Mouse (Mus musculus): Measurements from ENCODE around the gene Ttc27. TPM values are rescaled to one million over a fixed set of nuclear protein-coding genes. Genes with fewer than 3 reads are reported as not detected.
"Not testable (repeated sequence)": the region's sequence is repeated elsewhere in the genome, so short reads cannot be mapped to it uniquely, and the experiment has no call there.

Gene Ttc27
- polyA plus RNA-seq, 1 experiment from 2014 or later = 8.7 TPM

DNA sequence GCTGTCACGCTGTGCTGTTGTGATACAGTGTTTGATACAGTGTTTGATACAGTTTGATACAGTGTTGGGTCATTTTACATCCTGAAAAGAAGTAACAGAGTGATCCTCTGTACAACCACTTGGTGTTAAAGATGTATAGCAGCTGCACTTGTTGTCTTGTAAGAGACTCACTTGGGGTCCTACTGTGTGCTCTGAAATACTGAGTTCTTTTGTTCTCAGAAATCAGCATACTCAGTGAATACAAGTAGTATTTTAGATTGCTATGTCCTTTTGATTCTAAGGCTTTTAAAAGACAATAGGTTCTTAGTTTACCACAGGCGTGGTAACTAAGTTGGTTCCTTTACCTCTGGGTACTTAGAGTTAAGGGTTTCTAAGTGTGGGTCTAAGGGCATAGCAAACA is 29.0 kb upstream of the Ttc27 start:
- Histone ChIP-seq H3K27ac (ENCODE audit: low read depth, low read length) (no peak overlapping the region), H3K36me3 (ENCODE audit: control insufficient read depth, insufficient read depth) (peaks cover 64% of the 10 kb centered on the region), H3K9ac (ENCODE audit: low read depth, low read length) (no peak overlapping the region), H3K4me1 (replicated peaks; ENCODE audit: control insufficient read depth, insufficient read depth, low read length) (no peaks in the 10 kb centered on the region), H3K9me3 (ENCODE audit: control insufficient read depth) (no peaks in the 10 kb centered on the region), H3K4me2 (replicated peaks; ENCODE audit: low read depth) (no peak overlapping the region), H3K4me3 (ENCODE audit: low read depth, low read length) (no peak overlapping the region), H3K27me3 (replicated peaks; ENCODE audit: control insufficient read depth, insufficient read depth, low read length) (no peaks in the 10 kb centered on the region)
- WGBS = 96% methylated on average over 2 of the region's 2 CpGs
- no peak for ATAC-seq
- no peak for TF ChIP-seq CTCF (IDR thresholded peaks at IDR 0.05; ENCODE audit: low read depth)

GRCm38 (mm10) chr17:74689406-74689805 is 28.1 kb upstream of the Ttc27 start:
- Histone ChIP-seq H3K27me3 (replicated peaks; ENCODE audit: control insufficient read depth, insufficient read depth, low read length) (no peaks in the 10 kb centered on the region), H3K27ac (ENCODE audit: low read depth, low read length) (no peak overlapping the region), H3K4me3 (ENCODE audit: low read depth, low read length) (no peak overlapping the region), H3K9ac (ENCODE audit: low read depth, low read length) (no peak overlapping the region), H3K4me2 (replicated peaks; ENCODE audit: low read depth) (no peak overlapping the region), H3K36me3 (ENCODE audit: control insufficient read depth, insufficient read depth) (peaks cover 64% of the 10 kb centered on the region), H3K9me3 (ENCODE audit: control insufficient read depth) (no peaks in the 10 kb centered on the region), H3K4me1 (replicated peaks; ENCODE audit: control insufficient read depth, insufficient read depth, low read length) (no peaks in the 10 kb centered on the region)
- TF ChIP-seq CTCF (IDR thresholded peaks at IDR 0.05; ENCODE audit: low read depth) = no peak
- 87% methylated on average over 4 of the region's 4 CpGs for WGBS
- ATAC-seq = no peak

- H3K9me3 ChIP-seq (ENCODE audit: control insufficient read depth); H3K4me1 ChIP-seq (replicated peaks; ENCODE audit: control insufficient read depth, insufficient read depth, low read length); H3K4me3 ChIP-seq (ENCODE audit: low read depth, low read length); H3K9ac ChIP-seq (ENCODE audit: low read depth, low read length); H3K27ac ChIP-seq (ENCODE audit: low read depth, low read length); H3K27me3 ChIP-seq (replicated peaks; ENCODE audit: control insufficient read depth, insufficient read depth, low read length); H3K4me2 ChIP-seq (replicated peaks; ENCODE audit: low read depth); ATAC-seq: not testable (repeated sequence)
- peaks cover 58% of the 10 kb centered on the region for H3K36me3 ChIP-seq (ENCODE audit: control insufficient read depth, insufficient read depth)
- 88% methylated on average over 2 of the region's 2 CpGs for WGBS
These were observed 15.9 kb upstream of the Ttc27 start for GRCm38 (mm10) chr17:74701661-74702060.

DNA sequence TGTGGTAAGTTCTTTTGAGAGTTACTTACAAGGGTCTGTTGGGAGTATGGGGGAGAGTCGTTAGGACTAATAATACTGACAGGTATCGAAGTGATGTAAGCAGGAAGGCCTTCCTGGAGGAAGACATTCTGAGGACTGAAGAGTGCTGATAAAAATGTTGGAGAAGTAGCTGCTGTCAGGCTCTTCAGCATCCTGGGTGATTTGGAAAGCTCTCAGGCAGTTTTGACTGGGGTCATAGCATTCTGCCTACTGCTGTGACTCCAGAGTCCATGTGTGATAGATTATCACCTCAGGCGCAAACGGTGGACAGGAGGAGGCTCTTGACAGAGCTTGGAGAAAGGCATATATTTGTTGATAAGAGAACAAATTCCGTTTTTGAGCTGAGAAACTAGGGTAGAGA is 12.1 kb upstream of the Ttc27 start:
- Histone ChIP-seq H3K4me2 (replicated peaks; ENCODE audit: low read depth) (no peak overlapping the region), H3K4me1 (replicated peaks; ENCODE audit: control insufficient read depth, insufficient read depth, low read length) (no peaks in the 10 kb centered on the region), H3K36me3 (ENCODE audit: control insufficient read depth, insufficient read depth) (peaks cover 24% of the 10 kb centered on the region), H3K27ac (ENCODE audit: low read depth, low read length) (no peak overlapping the region), H3K9ac (ENCODE audit: low read depth, low read length) (no peak overlapping the region), H3K4me3 (ENCODE audit: low read depth, low read length) (no peak overlapping the region), H3K9me3 (ENCODE audit: control insufficient read depth) (no peaks in the 10 kb centered on the region), H3K27me3 (replicated peaks; ENCODE audit: control insufficient read depth, insufficient read depth, low read length) (no peaks in the 10 kb centered on the region)
- 76% methylated on average over 5 of the region's 5 CpGs for WGBS
- TF ChIP-seq CTCF (IDR thresholded peaks at IDR 0.05; ENCODE audit: low read depth) = no peak
- ATAC-seq = no peak

- Histone ChIP-seq H3K36me3 (ENCODE audit: control insufficient read depth, insufficient read depth) (peaks cover 14% of the 10 kb centered on the region), H3K27me3 (replicated peaks; ENCODE audit: control insufficient read depth, insufficient read depth, low read length) (no peaks in the 10 kb centered on the region), H3K4me2 (replicated peaks; ENCODE audit: low read depth) (no peak overlapping the region), H3K9me3 (ENCODE audit: control insufficient read depth) (no peaks in the 10 kb centered on the region), H3K4me1 (replicated peaks; ENCODE audit: control insufficient read depth, insufficient read depth, low read length) (0 out of 2 replicates have a peak, but pooled peaks cover under 1% of the 10 kb centered on the region), H3K4me3 (ENCODE audit: low read depth, low read length) (no peak overlapping the region), H3K9ac (ENCODE audit: low read depth, low read length) (no peak overlapping the region), H3K27ac (ENCODE audit: low read depth, low read length) (no peak overlapping the region)
- ATAC-seq = no peak
- TF ChIP-seq CTCF (IDR thresholded peaks at IDR 0.05; ENCODE audit: low read depth) = no peak
These were observed 10.9 kb upstream of the Ttc27 start for GRCm38 (mm10) chr17:74706593-74706992.

DNA sequence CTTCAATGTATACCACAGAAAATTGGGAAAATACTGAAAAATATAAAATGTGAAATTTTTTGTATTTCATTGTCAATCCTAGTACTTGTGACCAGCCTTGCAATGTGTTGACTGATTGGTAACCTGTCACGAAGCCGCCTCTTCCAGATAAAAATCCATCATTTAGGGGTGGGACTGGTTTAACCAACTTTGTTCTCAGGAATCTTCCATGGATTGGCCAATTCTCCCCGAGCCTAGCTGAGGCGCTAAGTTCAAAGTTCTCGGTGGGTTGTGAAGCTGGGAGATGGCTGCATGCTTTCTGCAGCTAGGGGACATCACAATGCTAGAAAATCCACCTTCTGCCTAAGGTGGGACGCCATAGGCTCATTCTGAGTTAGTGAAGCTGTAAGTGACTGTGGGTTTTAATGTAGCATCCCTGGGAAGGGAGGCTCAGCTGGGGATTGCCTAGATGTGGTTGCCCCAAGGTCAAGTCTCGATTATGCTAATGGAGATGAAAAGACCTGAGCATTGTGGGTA is 9.8 kb upstream of the Ttc27 start:
- H3K27me3 ChIP-seq (replicated peaks; ENCODE audit: control insufficient read depth, insufficient read depth, low read length) = no peaks in the 10 kb centered on the region
- H3K27ac ChIP-seq (ENCODE audit: low read depth, low read length) = no peak overlapping the region
- no peak for ATAC-seq
- H3K4me1 ChIP-seq (replicated peaks; ENCODE audit: control insufficient read depth, insufficient read depth, low read length) = 0 out of 2 replicates have a peak, but pooled peaks cover 2% of the 10 kb centered on the region
- no peak overlapping the region for H3K4me3 ChIP-seq (ENCODE audit: low read depth, low read length)
- H3K9ac ChIP-seq (ENCODE audit: low read depth, low read length) = no peak overlapping the region
- no peak overlapping the region for H3K4me2 ChIP-seq (replicated peaks; ENCODE audit: low read depth)
- no peaks in the 10 kb centered on the region for H3K9me3 ChIP-seq (ENCODE audit: control insufficient read depth)
- 72% methylated on average over 7 of the region's 7 CpGs for WGBS
- H3K36me3 ChIP-seq (ENCODE audit: control insufficient read depth, insufficient read depth) = peaks cover 7% of the 10 kb centered on the region; the same call in 1 of the 2 replicates
- no peak for TF ChIP-seq CTCF (IDR thresholded peaks at IDR 0.05; ENCODE audit: low read depth)

DNA sequence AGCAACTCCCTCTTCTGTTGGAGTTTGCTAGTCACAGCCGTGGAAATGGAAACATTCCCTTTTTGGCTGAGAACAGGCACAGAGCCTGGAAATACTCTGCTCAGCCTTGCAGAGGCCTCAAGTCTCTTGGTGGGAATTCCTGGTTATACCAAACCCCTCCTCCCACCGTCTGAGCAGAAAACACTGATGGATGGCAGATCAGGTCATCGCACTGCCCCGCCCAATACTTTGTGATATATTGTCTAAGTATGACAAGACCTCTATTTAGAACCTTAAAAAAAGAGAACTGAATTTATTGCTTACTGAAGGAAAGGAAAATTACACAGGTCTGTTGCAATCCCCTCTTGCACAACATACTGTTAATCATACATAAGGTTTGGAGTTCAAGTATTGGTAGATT is 6.8 kb upstream of the Ttc27 start:
- H3K36me3 ChIP-seq (ENCODE audit: control insufficient read depth, insufficient read depth) = no peaks in the 10 kb centered on the region
- H3K4me1 ChIP-seq (replicated peaks; ENCODE audit: control insufficient read depth, insufficient read depth, low read length) = 0 out of 2 replicates have a peak, but pooled peaks cover 2% of the 10 kb centered on the region
- no peaks in the 10 kb centered on the region for H3K9me3 ChIP-seq (ENCODE audit: control insufficient read depth)
- no peak overlapping the region for H3K9ac ChIP-seq (ENCODE audit: low read depth, low read length)
- WGBS = 31% methylated on average over 4 of the region's 4 CpGs
- peak; percentile 63 for ATAC-seq
- no peaks in the 10 kb centered on the region for H3K27me3 ChIP-seq (replicated peaks; ENCODE audit: control insufficient read depth, insufficient read depth, low read length)
- no peak overlapping the region; the same call in 1 of the 2 replicates for H3K4me2 ChIP-seq (replicated peaks; ENCODE audit: low read depth)
- no peak overlapping the region; the same call in 1 of the 2 replicates for H3K27ac ChIP-seq (ENCODE audit: low read depth, low read length)
- TF ChIP-seq CTCF (IDR thresholded peaks at IDR 0.05; ENCODE audit: low read depth) = peak; percentile 23
- no peak overlapping the region for H3K4me3 ChIP-seq (ENCODE audit: low read depth, low read length)

Data from intestine, postnatal 0 days (tissue).